Mouse (Mus musculus) mouse trophoblast stem cell (cell line): Measurements from ENCODE around the gene Patl2.
"Not testable (repeated sequence)": the region's sequence is repeated elsewhere in the genome, so short reads cannot be mapped to it uniquely, and the experiment has no call there.

Experiments used
- in situ Hi-C, 2 experiments: fragments of 300-500 bp; cut with MseI, MboI; formaldehyde crosslinking; loops; 2 replicates in 1 of 2; 3 replicates in 1 of 2; pipeline ENCODE4 v1.15.1; 2025

Patl2 gene

GRCm38 (mm10) chr2:122186106-122186505 is at the start of gene Patl2, which contains the start of gene Terb2:
Gene Patl2, minus strand, starts transcription at chr2:122186189.
Gene Terb2, plus strand, starts transcription at chr2:122186272.
- in situ Hi-C loops = no loop called here

DNA sequence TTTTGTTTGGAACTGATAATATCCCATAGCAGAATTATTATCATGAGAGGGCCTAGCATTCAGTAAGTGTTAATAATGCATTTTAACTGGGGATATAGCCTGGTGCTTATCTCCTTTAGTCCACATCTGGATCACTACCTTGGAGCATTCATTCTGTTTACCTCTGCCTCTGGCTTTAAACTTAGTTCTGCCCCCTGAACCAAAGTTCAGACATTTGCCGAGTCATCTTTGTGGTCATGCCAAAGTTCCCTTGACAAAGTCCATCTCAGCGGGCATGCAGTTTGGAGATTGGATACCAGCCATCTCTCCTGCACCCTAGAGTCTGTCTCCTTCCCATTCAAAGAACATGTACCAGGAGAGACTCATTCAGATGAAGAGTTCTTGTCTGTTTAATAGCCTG is 49.4 kb upstream of the Patl2 start:
- in situ Hi-C loops = no loop called here

GRCm38 (mm10) chr2:122234611-122235288 is 48.8 kb upstream of the Patl2 start, which contains the start of gene Sord:
Gene Sord, plus strand, starts transcription at chr2:122234749.
- in situ Hi-C loops = no loop called here

DNA sequence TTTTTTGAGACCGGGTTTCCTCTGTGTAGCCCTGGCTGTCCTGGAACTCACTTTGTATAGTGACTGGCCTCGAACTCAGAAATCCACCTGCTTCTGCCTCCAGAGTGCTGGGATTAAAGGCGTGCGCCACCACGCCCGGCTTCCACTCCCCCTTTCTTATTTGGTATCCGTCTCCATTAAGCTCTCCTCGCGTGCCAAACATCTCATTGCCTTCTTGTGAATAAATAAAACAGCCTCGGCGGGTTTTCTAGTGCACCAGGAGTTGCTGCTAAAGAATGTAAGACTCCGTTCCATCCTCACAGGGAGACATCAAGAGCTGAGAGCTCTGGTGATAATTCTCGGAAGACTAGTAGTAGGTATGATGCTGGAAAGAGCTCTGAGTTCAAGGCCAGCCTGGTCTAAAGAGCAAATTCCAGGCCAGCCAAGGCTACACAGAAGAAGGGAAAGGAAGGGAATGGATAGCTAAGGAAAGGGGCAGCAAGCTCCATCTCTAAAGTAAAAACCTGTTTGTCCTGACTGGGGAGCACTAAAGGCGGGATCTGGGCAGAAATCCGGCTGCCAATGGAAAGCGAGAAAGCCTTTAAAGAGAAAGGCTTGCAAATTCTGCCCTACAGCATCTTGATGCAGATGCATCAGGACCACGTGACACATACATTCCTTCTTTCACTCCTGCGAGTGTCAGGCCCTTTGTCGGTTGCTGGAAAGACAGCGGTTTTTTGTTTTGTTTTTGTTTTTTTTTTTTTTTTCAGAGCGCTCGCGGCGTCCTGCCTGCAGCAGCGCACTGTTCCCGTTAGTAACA is 48.0 kb upstream of the Patl2 start:
- in situ Hi-C loops = no loop called here

- in situ Hi-C loops = no loop called here
These were observed 47.4 kb upstream of the Patl2 start for GRCm38 (mm10) chr2:122233341-122233740.

- in situ Hi-C loops = no loop called here
These were observed 45.6 kb upstream of the Patl2 start for GRCm38 (mm10) chr2:122231616-122232015.

- in situ Hi-C loops = no loop called here
These were observed 44.4 kb upstream of the Patl2 start for GRCm38 (mm10) chr2:122230395-122230794.

- in situ Hi-C loops = no loop called here
These were observed 37.7 kb upstream of the Patl2 start for GRCm38 (mm10) chr2:122223654-122224053.

- in situ Hi-C loops = no loop called here
These were observed 36.3 kb upstream of the Patl2 start for GRCm38 (mm10) chr2:122222272-122222671.

DNA sequence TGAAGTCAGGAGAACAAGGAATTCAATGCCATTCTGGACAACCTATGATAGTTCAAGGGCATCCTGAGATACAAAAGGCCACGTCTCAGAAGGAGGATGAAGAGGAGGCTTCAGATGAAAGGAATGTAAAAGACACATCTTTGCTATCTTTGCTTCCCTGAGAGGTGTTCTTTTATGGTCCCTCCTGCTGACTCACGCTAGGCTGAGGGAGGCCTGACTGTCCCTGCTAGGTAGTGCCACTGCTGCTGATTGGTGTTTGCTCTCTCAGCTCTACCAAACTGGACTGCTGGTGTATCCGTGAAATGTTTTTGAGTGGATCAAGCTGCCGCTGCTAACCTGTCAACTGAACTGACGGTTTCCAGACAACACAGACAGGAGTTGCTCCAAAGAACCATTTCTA is 35.8 kb upstream of the Patl2 start:
- in situ Hi-C loops = no loop called here

- in situ Hi-C loops = no loop called here
These were observed 35.4 kb upstream of the Patl2 start for GRCm38 (mm10) chr2:122221378-122221777.

GRCm38 (mm10) chr2:122218234-122218633 is 32.2 kb upstream of the Patl2 start:
- in situ Hi-C loops = no loop called here

DNA sequence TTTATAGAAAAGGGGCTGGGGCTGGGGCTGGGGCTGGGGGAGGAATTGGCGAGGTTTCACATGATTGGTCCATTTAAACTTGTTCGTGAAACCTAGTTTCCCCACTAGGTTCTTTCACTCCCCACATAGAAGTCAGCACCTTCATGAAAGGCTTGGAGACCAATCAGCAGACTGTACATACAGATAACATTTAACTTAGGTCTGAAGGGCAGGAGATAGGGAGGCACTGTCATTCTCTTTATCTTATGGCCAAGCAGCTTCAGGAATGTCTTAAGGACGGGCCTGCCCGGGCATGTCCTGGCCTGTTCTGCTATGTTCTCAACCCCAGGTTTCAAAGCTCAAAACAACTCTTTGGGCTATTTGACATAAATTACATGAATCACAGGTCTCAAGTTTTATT is 31.1 kb upstream of the Patl2 start:
- in situ Hi-C loops = not testable (repeated sequence)

DNA sequence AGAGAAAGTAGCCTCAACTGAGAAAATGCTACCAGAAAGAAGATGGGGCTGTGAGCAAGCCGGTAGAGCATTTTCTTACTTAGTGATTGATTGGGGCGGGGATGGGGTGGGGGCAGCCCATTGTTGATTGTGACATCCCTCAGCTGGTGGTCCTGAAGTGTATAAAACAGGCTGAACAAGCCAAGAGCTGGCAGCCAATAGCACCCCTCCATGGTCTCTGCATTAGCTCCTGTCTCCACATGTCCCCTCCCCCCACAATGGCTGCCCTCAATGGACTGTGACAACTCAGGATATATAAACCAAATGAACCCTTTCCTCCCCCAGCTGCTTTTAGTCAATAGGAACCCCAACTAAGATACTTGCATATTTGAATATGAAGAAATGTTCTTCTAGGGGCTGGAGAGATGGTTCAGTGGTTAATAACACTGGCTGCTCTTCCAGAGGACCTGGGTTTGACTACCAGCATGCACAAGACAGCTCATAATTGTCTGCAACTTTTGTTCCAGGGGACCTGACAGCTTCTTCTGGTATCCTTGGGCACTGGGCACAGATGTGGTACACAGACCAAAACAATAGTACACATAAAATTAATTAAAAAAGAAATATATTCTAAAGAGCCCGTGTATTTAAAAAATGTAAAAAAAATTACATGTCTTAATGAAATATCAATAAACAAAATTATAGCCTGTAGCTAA is 24.7 kb upstream of the Patl2 start:
- in situ Hi-C loops = no loop called here

- in situ Hi-C loops = no loop called here
These were observed 20.6 kb upstream of the Patl2 start for GRCm38 (mm10) chr2:122206440-122207107.

DNA sequence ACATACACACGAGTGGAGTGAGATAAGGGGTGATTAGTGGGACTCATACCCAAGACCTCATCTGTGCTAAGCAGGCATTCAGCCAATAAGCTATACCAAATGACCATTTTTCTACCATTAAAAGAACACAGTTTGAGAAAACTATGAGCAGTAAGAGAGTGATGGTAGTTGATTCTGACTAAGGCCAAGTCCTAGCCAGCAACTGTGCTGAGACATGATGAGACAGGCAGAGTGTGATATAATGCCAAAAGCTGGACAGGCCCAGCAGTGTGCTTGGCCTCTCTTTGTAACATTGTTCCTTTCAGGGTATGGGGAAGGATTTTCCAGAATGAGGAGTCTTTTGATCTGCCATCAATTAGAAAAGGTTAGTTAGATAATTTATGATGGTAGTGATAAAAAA is 15.5 kb upstream of the Patl2 start:
- in situ Hi-C loops = loop anchor here (5.0 kb wide), 1 partner anchor 41 kb away; no protein-coding TSS in a partner anchor

- in situ Hi-C loops = loop anchor here (5.0 to 10.0 kb wide), 2 partner anchors 108 to 110 kb away; no protein-coding TSS in a partner anchor
These were observed 8.5 kb upstream of the Patl2 start for GRCm38 (mm10) chr2:122194509-122194929.

DNA sequence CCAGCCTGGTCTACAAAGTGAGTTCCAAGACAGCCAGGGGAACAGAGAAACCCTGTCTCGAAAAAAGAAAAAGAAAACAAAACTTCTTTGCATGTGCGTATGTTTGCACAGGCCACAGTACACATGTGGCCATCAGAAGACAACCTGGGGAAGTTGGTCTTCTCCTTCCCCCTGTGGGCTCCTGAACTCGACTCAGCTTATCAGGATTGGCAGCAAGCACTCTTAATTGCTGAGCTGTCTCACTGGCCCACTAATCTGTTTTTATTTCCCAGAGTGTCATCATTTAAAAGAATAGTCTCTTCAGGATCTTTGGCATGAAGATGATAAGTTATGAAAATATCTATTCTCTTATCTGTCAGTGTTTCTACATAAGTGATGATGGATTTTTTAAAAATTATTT is 5.9 kb upstream of the Patl2 start:
- in situ Hi-C loops = loop anchor here (5.0 to 10.0 kb wide), 2 partner anchors 110 to 113 kb away; no protein-coding TSS in a partner anchor

DNA sequence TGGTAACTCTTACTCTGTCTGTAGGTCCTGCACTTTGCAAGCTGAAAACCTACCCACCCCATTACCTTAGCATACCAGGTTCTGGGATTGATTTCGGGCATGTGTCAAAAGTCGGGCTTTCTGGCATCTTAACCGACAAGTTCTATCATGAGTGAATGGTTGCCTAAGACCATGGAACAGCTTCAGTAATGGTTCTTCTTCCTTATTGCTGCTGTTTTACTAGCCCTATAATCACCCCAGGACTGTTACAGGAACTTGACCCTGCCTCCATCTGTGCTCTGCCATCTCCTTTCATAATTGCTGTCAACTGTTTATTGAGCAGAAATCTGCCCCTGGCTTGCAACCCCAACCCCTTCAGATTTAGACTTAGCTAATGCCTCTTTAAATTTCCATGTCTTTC is 762 bp upstream of the Patl2 start:
- in situ Hi-C loops = no loop called here

GRCm38 (mm10) chr2:122185086-122185485 is 903 bp downstream of the Patl2 start:
- in situ Hi-C loops = no loop called here

DNA sequence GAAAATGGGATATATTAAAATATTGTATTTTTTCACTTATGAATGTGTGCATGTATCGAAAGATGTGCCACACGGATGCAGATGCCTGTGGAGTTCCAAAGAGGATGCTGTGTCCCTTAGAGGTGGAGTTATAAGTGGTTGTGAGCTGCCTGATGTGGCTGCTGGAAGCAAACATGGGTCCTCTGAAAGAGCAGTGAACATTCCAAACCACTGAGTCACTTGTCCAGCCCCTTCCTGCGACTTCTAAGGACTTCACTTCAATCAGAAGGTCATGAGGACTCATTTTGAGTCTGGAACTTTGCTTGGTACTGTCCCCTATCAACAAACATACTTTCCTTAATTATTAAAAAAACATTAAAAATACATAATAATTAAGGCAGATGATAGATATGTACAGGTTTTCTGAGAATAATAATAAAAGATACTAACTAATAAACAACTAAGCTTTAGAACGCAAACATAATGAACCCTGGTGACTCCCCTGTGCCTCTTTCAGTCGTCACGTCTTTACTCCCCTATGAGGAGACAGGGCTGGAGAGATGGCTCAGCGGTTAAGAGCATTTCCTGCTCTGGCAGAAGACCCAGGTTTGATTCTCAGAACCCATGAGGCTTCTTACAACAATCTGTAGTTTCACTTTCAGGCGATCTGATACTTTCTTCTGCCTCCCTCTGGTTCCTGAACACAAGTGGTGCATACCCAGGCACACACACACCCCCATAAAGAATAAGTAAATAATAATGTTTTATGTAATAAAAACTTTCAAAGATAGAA is 5.8 kb downstream of the Patl2 start:
- in situ Hi-C loops = no loop called here
